Mouse (Mus musculus): ENCODE results near the gene Fem1b. TPM values are rescaled to one million over a fixed set of nuclear protein-coding genes. Genes with fewer than 3 reads are reported as not detected.

Gene Fem1b
- polyA plus RNA-seq, 1 experiment from 2014 or later = 11.4 TPM

- 81% methylated on average over 10 of the region's 10 CpGs for WGBS
- Histone ChIP-seq H3K9me3 (replicated peaks) (no peaks in the 10 kb centered on the region), H3K27ac (no peak overlapping the region), H3K4me3 (no peak overlapping the region), H3K27me3 (no peaks in the 10 kb centered on the region), H3K36me3 (no peaks in the 10 kb centered on the region), H3K4me2 (no peak overlapping the region), H3K9ac (no peak overlapping the region), H3K4me1 (replicated peaks) (peaks cover 16% of the 10 kb centered on the region)
- no peak for ATAC-seq (replicated peaks; ENCODE audit: insufficient number of reproducible peaks, insufficient read depth, low FRiP score, low read depth)
Measured at GRCm38 (mm10) chr9:62843356-62844024, 31.8 kb upstream of the Fem1b start.

GRCm38 (mm10) chr9:62839172-62839770 is 27.5 kb upstream of the Fem1b start:
- Histone ChIP-seq H3K9ac (peak overlapping the region; percentile 86), H3K4me1 (replicated peaks) (peaks cover 16% of the 10 kb centered on the region), H3K36me3 (no peaks in the 10 kb centered on the region), H3K4me3 (peak overlapping the region; percentile 70), H3K27ac (peak overlapping the region; percentile 79), H3K4me2 (peak overlapping the region; percentile 83), H3K27me3 (no peaks in the 10 kb centered on the region), H3K9me3 (replicated peaks) (no peaks in the 10 kb centered on the region)
- 12% methylated on average over 14 of the region's 14 CpGs for WGBS
- no peak for ATAC-seq (replicated peaks; ENCODE audit: insufficient number of reproducible peaks, insufficient read depth, low FRiP score, low read depth)

- H3K9ac ChIP-seq = peak within 1 kb of the TSS; percentile 86
- no peaks in the 10 kb centered on the region for H3K36me3 ChIP-seq
- under 1% methylated on average over 48 of the region's 48 CpGs for WGBS
- peak within 1 kb of the TSS; percentile 83 for H3K4me2 ChIP-seq
- H3K4me1 ChIP-seq (replicated peaks) = peaks cover 16% of the 10 kb centered on the region
- peak within 1 kb of the TSS; percentile 70 for H3K4me3 ChIP-seq
- no peaks in the 10 kb centered on the region for H3K27me3 ChIP-seq
- H3K9me3 ChIP-seq (replicated peaks) = no peaks in the 10 kb centered on the region
- peak within 1 kb of the TSS; percentile 79 for H3K27ac ChIP-seq
- peak; percentile 91 for ATAC-seq (replicated peaks; ENCODE audit: insufficient number of reproducible peaks, insufficient read depth, low FRiP score, low read depth)
Measured at GRCm38 (mm10) chr9:62838506-62839171, 26.9 kb upstream of the Fem1b start, which contains the start of gene Cln6. Gene Cln6, plus strand, starts transcription at chr9:62838785.

- Histone ChIP-seq H3K27me3 (no peaks in the 10 kb centered on the region), H3K4me2 (peak overlapping the region; percentile 83), H3K9ac (no peak overlapping the region), H3K36me3 (no peaks in the 10 kb centered on the region), H3K27ac (peak overlapping the region; percentile 79), H3K4me1 (replicated peaks) (peaks cover 16% of the 10 kb centered on the region), H3K4me3 (peak overlapping the region; percentile 70), H3K9me3 (replicated peaks) (no peaks in the 10 kb centered on the region)
- WGBS = 11% methylated on average over 8 of the region's 8 CpGs
- no peak for ATAC-seq (replicated peaks; ENCODE audit: insufficient number of reproducible peaks, insufficient read depth, low FRiP score, low read depth)
Measured at GRCm38 (mm10) chr9:62838146-62838505, 26.4 kb upstream of the Fem1b start.

- Histone ChIP-seq H3K9ac (no peak overlapping the region), H3K36me3 (no peaks in the 10 kb centered on the region), H3K9me3 (replicated peaks) (no peaks in the 10 kb centered on the region), H3K4me3 (no peak overlapping the region), H3K27me3 (no peaks in the 10 kb centered on the region), H3K27ac (peak overlapping the region; percentile 79; the same call in 1 of the 2 replicates), H3K4me2 (peak overlapping the region; percentile 83; the same call in 1 of the 2 replicates), H3K4me1 (replicated peaks) (peaks cover 16% of the 10 kb centered on the region)
- 41% methylated on average over 3 of the region's 3 CpGs for WGBS
- ATAC-seq (replicated peaks; ENCODE audit: insufficient number of reproducible peaks, insufficient read depth, low FRiP score, low read depth) = no peak
Measured at GRCm38 (mm10) chr9:62837611-62838010, 25.9 kb upstream of the Fem1b start.

GRCm38 (mm10) chr9:62835705-62836446 is 24.1 kb upstream of the Fem1b start:
- H3K27ac ChIP-seq = no peak overlapping the region
- 60% methylated on average over 4 of the region's 4 CpGs for WGBS
- no peak overlapping the region for H3K4me3 ChIP-seq
- H3K36me3 ChIP-seq = no peaks in the 10 kb centered on the region
- H3K9me3 ChIP-seq (replicated peaks) = no peaks in the 10 kb centered on the region
- H3K4me1 ChIP-seq (replicated peaks) = peaks cover 16% of the 10 kb centered on the region
- H3K4me2 ChIP-seq = no peak overlapping the region
- ATAC-seq (replicated peaks; ENCODE audit: insufficient number of reproducible peaks, insufficient read depth, low FRiP score, low read depth) = no peak
- H3K9ac ChIP-seq = no peak overlapping the region
- H3K27me3 ChIP-seq = no peaks in the 10 kb centered on the region

GRCm38 (mm10) chr9:62834906-62835305 is 23.2 kb upstream of the Fem1b start:
- no peak overlapping the region for H3K9ac ChIP-seq
- no peak overlapping the region for H3K4me3 ChIP-seq
- no peak for ATAC-seq (replicated peaks; ENCODE audit: insufficient number of reproducible peaks, insufficient read depth, low FRiP score, low read depth)
- H3K27ac ChIP-seq = no peak overlapping the region
- WGBS = 64% methylated on average over 5 of the region's 5 CpGs
- no peaks in the 10 kb centered on the region for H3K36me3 ChIP-seq
- no peaks in the 10 kb centered on the region for H3K27me3 ChIP-seq
- peaks cover 13% of the 10 kb centered on the region for H3K4me1 ChIP-seq (replicated peaks)
- H3K9me3 ChIP-seq (replicated peaks) = no peaks in the 10 kb centered on the region
- no peak overlapping the region for H3K4me2 ChIP-seq

- Histone ChIP-seq H3K4me2 (no peak overlapping the region), H3K4me3 (no peak overlapping the region), H3K9me3 (replicated peaks) (no peaks in the 10 kb centered on the region), H3K27me3 (no peaks in the 10 kb centered on the region), H3K9ac (no peak overlapping the region), H3K27ac (no peak overlapping the region), H3K4me1 (replicated peaks) (peaks cover 16% of the 10 kb centered on the region), H3K36me3 (no peaks in the 10 kb centered on the region)
- WGBS = 74% methylated on average over 6 of the region's 6 CpGs
- no peak for ATAC-seq (replicated peaks; ENCODE audit: insufficient number of reproducible peaks, insufficient read depth, low FRiP score, low read depth)
Measured at GRCm38 (mm10) chr9:62829877-62830276, 18.1 kb upstream of the Fem1b start.

- ATAC-seq (replicated peaks; ENCODE audit: insufficient number of reproducible peaks, insufficient read depth, low FRiP score, low read depth) = peak; percentile 97
- Histone ChIP-seq H3K4me2 (peak overlapping the region; percentile 60), H3K9ac (no peak overlapping the region), H3K9me3 (replicated peaks) (no peaks in the 10 kb centered on the region), H3K27ac (peak overlapping the region; percentile 56), H3K36me3 (no peaks in the 10 kb centered on the region), H3K4me1 (replicated peaks) (peaks cover 16% of the 10 kb centered on the region), H3K27me3 (no peaks in the 10 kb centered on the region), H3K4me3 (peak overlapping the region; percentile 31)
- WGBS = under 1% methylated on average over 23 of the region's 23 CpGs
Measured at GRCm38 (mm10) chr9:62828662-62829086, 16.9 kb upstream of the Fem1b start.

GRCm38 (mm10) chr9:62827939-62828652 is 16.4 kb upstream of the Fem1b start:
- peak overlapping the region; percentile 25 for H3K9ac ChIP-seq
- no peak for ATAC-seq (replicated peaks; ENCODE audit: insufficient number of reproducible peaks, insufficient read depth, low FRiP score, low read depth)
- H3K27ac ChIP-seq = peak overlapping the region; percentile 56
- 5% methylated on average over 24 of the region's 24 CpGs for WGBS
- H3K4me1 ChIP-seq (replicated peaks) = peaks cover 16% of the 10 kb centered on the region
- no peaks in the 10 kb centered on the region for H3K27me3 ChIP-seq
- peak overlapping the region; percentile 31 for H3K4me3 ChIP-seq
- peak overlapping the region; percentile 60 for H3K4me2 ChIP-seq
- no peaks in the 10 kb centered on the region for H3K9me3 ChIP-seq (replicated peaks)
- no peaks in the 10 kb centered on the region for H3K36me3 ChIP-seq

All from heart, embryonic 15.5 days (tissue).